Mouse (Mus musculus) cerebellum, adult 18-20 months (tissue): ENCODE results near the gene Thbs3.

ENCODE experiments used
- DNase-seq, 2 experiments: peaks; one replicate each; pipeline ENCODE4 v3.0.0; 2021

The Thbs3 gene

GRCm38 (mm10) chr3:89214681-89215411, at the start of gene Thbs3:
Gene Thbs3 (plus strand): TSS chr3:89215180.
- no peak for DNase-seq

- DNase-seq = no peak
Measured at GRCm38 (mm10) chr3:89165268-89165870, 49.6 kb upstream of the Thbs3 start.

- DNase-seq = no peak
Measured at GRCm38 (mm10) chr3:89166945-89167344, 48.0 kb upstream of the Thbs3 start.

- DNase-seq = no peak
Measured at GRCm38 (mm10) chr3:89174844-89175243, 40.1 kb upstream of the Thbs3 start.

GRCm38 (mm10) chr3:89175544-89175943, 39.4 kb upstream of the Thbs3 start:
- no peak for DNase-seq

- no peak for DNase-seq
Measured at GRCm38 (mm10) chr3:89176421-89176820, 38.6 kb upstream of the Thbs3 start.

- DNase-seq = peak; percentile 83 to 91
Measured at GRCm38 (mm10) chr3:89177242-89178106, 37.5 kb upstream of the Thbs3 start, which contains the start of gene Scamp3. Gene Scamp3 (plus strand): TSS chr3:89177473.

GRCm38 (mm10) chr3:89178107-89178385, 36.9 kb upstream of the Thbs3 start:
- DNase-seq = no peak

GRCm38 (mm10) chr3:89179056-89179455, 35.9 kb upstream of the Thbs3 start:
- DNase-seq = no peak

- no peak for DNase-seq
Measured at GRCm38 (mm10) chr3:89181749-89182500, 33.1 kb upstream of the Thbs3 start.

- no peak for DNase-seq
Measured at GRCm38 (mm10) chr3:89182531-89183057, 32.4 kb upstream of the Thbs3 start.

GRCm38 (mm10) chr3:89183058-89183958, 31.7 kb upstream of the Thbs3 start, which contains the start of gene Fam189b:
Gene Fam189b (plus strand): TSS chr3:89183143.
- peak; percentile 88 to 95 for DNase-seq

- no peak for DNase-seq
Measured at GRCm38 (mm10) chr3:89183959-89184315, 31.0 kb upstream of the Thbs3 start.

- DNase-seq = no peak
Measured at GRCm38 (mm10) chr3:89187197-89187596, 27.8 kb upstream of the Thbs3 start.

GRCm38 (mm10) chr3:89187690-89188477, 27.1 kb upstream of the Thbs3 start:
- no peak for DNase-seq

- no peak for DNase-seq
Measured at GRCm38 (mm10) chr3:89188478-89188875, 26.5 kb upstream of the Thbs3 start.

GRCm38 (mm10) chr3:89190436-89190835, 24.5 kb upstream of the Thbs3 start:
- DNase-seq = no peak

- DNase-seq = no peak
Measured at GRCm38 (mm10) chr3:89193351-89193750, 21.6 kb upstream of the Thbs3 start.

- DNase-seq = no peak
Measured at GRCm38 (mm10) chr3:89193853-89194252, 21.1 kb upstream of the Thbs3 start.

- peak; percentile 82 to 83 for DNase-seq
Measured at GRCm38 (mm10) chr3:89195979-89196877, 18.8 kb upstream of the Thbs3 start.
